Mouse (Mus musculus): ENCODE data around the gene Gja6. TPM values are rescaled to one million over a fixed set of nuclear protein-coding genes. Genes with fewer than 3 reads are reported as not detected.

Gene Gja6
- polyA plus RNA-seq, 1 experiment from 2014 or later, result 2.6 TPM

Other genes with a start within 250 kb of the Gja6 start
- not detected in 2 replicates for gene Ppef1, start 171.3 kb downstream of the Gja6 start, polyA plus RNA-seq (2014; fragmentation: Nextera tagmentation; extraction: Ambion mirVana)
- 0.03 TPM in 1 of 2 replicates, not detected in the other for gene Rs1, start 139.0 kb downstream of the Gja6 start, polyA plus RNA-seq (2014; fragmentation: Nextera tagmentation; extraction: Ambion mirVana)
- 0.57 and 0.95 TPM in 2 replicates for gene Cdkl5, start 87.7 kb upstream of the Gja6 start, polyA plus RNA-seq (2014; fragmentation: Nextera tagmentation; extraction: Ambion mirVana)
- 2.0 and 2.7 TPM in 2 replicates for gene Scml2, start 210.1 kb upstream of the Gja6 start, polyA plus RNA-seq (2014; fragmentation: Nextera tagmentation; extraction: Ambion mirVana)

Data from liver, embryonic 11.5 days (tissue).